8 mouse cellular contexts compared by ENCODE assay signal in the genomic region with DNA sequence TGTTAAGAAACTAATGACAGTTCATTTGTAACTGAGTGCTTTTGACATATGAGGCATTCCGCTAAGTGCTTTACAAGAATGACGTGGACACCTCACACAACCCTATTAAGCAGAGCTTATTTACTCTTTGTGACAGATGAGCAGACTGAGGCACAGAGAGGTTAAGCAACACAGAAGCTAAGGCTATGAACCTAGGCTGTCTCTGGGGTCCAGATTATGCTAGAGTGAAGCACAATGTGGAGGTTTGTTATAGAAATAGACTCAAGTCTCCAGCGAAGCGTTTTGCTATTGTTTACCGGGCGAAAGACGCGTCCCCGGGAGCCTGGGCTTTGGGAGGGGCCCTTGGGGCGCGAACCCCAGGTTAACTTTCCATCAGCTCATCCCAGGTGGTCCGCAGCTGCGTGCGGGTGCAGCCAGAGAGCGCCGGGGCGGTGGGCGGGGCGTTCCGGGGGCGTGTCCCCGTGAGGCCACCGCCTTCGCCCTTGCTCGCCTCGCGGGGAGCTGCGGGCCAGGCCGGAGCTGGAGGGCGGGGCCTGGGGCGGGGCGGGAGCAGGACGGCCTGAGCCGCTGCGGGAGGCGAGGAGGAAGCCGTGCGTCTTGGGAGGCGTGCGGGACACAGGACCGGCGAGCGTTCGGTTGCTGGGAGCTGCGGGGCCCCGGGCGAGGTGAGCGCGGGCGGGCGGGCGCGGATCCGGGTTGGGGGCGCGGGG. TPM values are rescaled to one million over a fixed set of nuclear protein-coding genes. Genes with fewer than 3 reads are reported as not detected.
DNase-seq lines count a peak whose midpoint lies in the region; ATAC-seq and TF ChIP-seq lines count a peak whose summit lies in the region.

A gene (plus strand): TSS at position 546 of the 710 bp plus-strand sequence.

- H3K4me1 ChIP-seq in bone marrow macrophage, adult 2 months (ENCODE audit: control insufficient read depth, insufficient read depth, low read length): no peaks in the 10 kb centered on the region
- H3K4me1 ChIP-seq in embryonic facial prominence, embryonic 15.5 days: peaks cover 41% of the 10 kb centered on the region
- H3K4me1 ChIP-seq in heart, embryonic 13.5 days: peaks cover 39% of the 10 kb centered on the region
- peaks cover 12% of the 10 kb centered on the region for H3K4me1 ChIP-seq in kidney, postnatal 0 days (replicated peaks; ENCODE audit: insufficient read depth, low read length)
- H3K4me1 ChIP-seq in liver, embryonic 12.5 days: peaks cover 94% of the 10 kb centered on the region
- peaks cover 31% of the 10 kb centered on the region for H3K4me1 ChIP-seq in stomach, embryonic 16.5 days (ENCODE audit: control insufficient read depth, insufficient read depth, low read length)

- H3K27ac ChIP-seq in bone marrow macrophage, adult 2 months (ENCODE audit: insufficient read depth, low read depth, low read length): no peak within 1 kb of the TSS
- H3K27ac ChIP-seq in embryonic facial prominence, embryonic 15.5 days (replicated peaks): peak within 1 kb of the TSS; percentile 86
- peak within 1 kb of the TSS; percentile 87 for H3K27ac ChIP-seq in heart, embryonic 13.5 days (replicated peaks)
- peak within 1 kb of the TSS; percentile 25; the same call in 1 of the 2 replicates for H3K27ac ChIP-seq in kidney, postnatal 0 days
- peak within 1 kb of the TSS; percentile 75 for H3K27ac ChIP-seq in liver, embryonic 12.5 days
- peak within 1 kb of the TSS; percentile 71; the same call in 1 of the 2 replicates for H3K27ac ChIP-seq in stomach, embryonic 16.5 days (ENCODE audit: low read length)

- peak; percentile 87 for ATAC-seq in embryonic facial prominence, embryonic 15.5 days (ENCODE audit: insufficient number of reproducible peaks, low FRiP score, low TSS enrichment, low read depth)
- peak; percentile 84 for ATAC-seq in heart, embryonic 13.5 days (ENCODE audit: extremely low read depth, insufficient number of reproducible peaks, low FRiP score, low TSS enrichment)
- ATAC-seq in kidney, postnatal 0 days (replicated peaks; ENCODE audit: low FRiP score, low read depth): peak; percentile 90
- ATAC-seq in liver, embryonic 12.5 days: peak; percentile 89
- peak; percentile 91 for ATAC-seq in stomach, embryonic 16.5 days (ENCODE audit: insufficient read depth, low FRiP score)

- H3K79me3 ChIP-seq in C2C12 (ENCODE audit: low read depth): no peaks in the 10 kb centered on the region

- no peaks in the 10 kb centered on the region for H3K9me3 ChIP-seq in embryonic facial prominence, embryonic 15.5 days (replicated peaks)
- H3K9me3 ChIP-seq in heart, embryonic 13.5 days: no peaks in the 10 kb centered on the region
- no peaks in the 10 kb centered on the region for H3K9me3 ChIP-seq in kidney, postnatal 0 days (replicated peaks; ENCODE audit: low read length)
- H3K9me3 ChIP-seq in liver, embryonic 12.5 days (replicated peaks): no peaks in the 10 kb centered on the region
- no peaks in the 10 kb centered on the region for H3K9me3 ChIP-seq in stomach, embryonic 16.5 days (replicated peaks; ENCODE audit: control insufficient read depth, low read length)

- WGBS in embryonic facial prominence, embryonic 15.5 days: 3% methylated on average over 52 of the region's 56 CpGs
- 4% methylated on average over 47 of the region's 56 CpGs for WGBS in heart, embryonic 13.5 days
- 5% methylated on average over 45 of the region's 56 CpGs for WGBS in kidney, postnatal 0 days
- 4% methylated on average over 54 of the region's 56 CpGs for WGBS in liver, embryonic 12.5 days (ENCODE audit: insufficient replicate concordance)
- 4% methylated on average over 55 of the region's 56 CpGs for WGBS in stomach, embryonic 16.5 days

- H3K79me2 ChIP-seq in C2C12 (ENCODE audit: control insufficient read depth, insufficient read depth): no peaks in the 10 kb centered on the region

- no peaks in the 10 kb centered on the region for H3K36me3 ChIP-seq in C2C12 (ENCODE audit: control insufficient read depth, insufficient read depth)
- no peaks in the 10 kb centered on the region for H3K36me3 ChIP-seq in embryonic facial prominence, embryonic 15.5 days
- no peaks in the 10 kb centered on the region for H3K36me3 ChIP-seq in heart, embryonic 13.5 days
- H3K36me3 ChIP-seq in kidney, postnatal 0 days (ENCODE audit: insufficient read depth, low read length): no peaks in the 10 kb centered on the region
- H3K36me3 ChIP-seq in liver, embryonic 12.5 days: no peaks in the 10 kb centered on the region
- H3K36me3 ChIP-seq in stomach, embryonic 16.5 days (ENCODE audit: control insufficient read depth, insufficient read depth, low read length): no peaks in the 10 kb centered on the region

- peak within 1 kb of the TSS; percentile 85 for H3K9ac ChIP-seq in embryonic facial prominence, embryonic 15.5 days
- peak within 1 kb of the TSS; percentile 96 for H3K9ac ChIP-seq in heart, embryonic 13.5 days
- H3K9ac ChIP-seq in kidney, postnatal 0 days (ENCODE audit: low read depth, low read length): peak within 1 kb of the TSS; percentile 86
- peak within 1 kb of the TSS; percentile 83 for H3K9ac ChIP-seq in liver, embryonic 12.5 days
- H3K9ac ChIP-seq in stomach, embryonic 16.5 days (ENCODE audit: low read length): peak within 1 kb of the TSS; percentile 90

- H3K27me3 ChIP-seq in C2C12 (ENCODE audit: control insufficient read depth, insufficient read depth, insufficient read length): no peaks in the 10 kb centered on the region
- H3K27me3 ChIP-seq in embryonic facial prominence, embryonic 15.5 days: no peaks in the 10 kb centered on the region
- H3K27me3 ChIP-seq in heart, embryonic 13.5 days (replicated peaks): no peaks in the 10 kb centered on the region; the same call in 1 of the 2 replicates
- H3K27me3 ChIP-seq in kidney, postnatal 0 days (ENCODE audit: insufficient read depth, low read length): no peaks in the 10 kb centered on the region
- no peaks in the 10 kb centered on the region; the same call in 1 of the 2 replicates for H3K27me3 ChIP-seq in liver, embryonic 12.5 days (replicated peaks)
- H3K27me3 ChIP-seq in stomach, embryonic 16.5 days (ENCODE audit: control insufficient read depth, insufficient read depth, low read length): no peaks in the 10 kb centered on the region

- H3ac ChIP-seq in C2C12 (ENCODE audit: control insufficient read depth, insufficient read length, low read depth): peak within 1 kb of the TSS; percentile 42

- no peak for TF ChIP-seq CTCF in C2C12 (IDR thresholded peaks at IDR 0.05; ENCODE audit: control insufficient read depth, insufficient read depth, insufficient read length)
- no peak for TF ChIP-seq CTCF in bone marrow macrophage, adult 2 months (IDR thresholded peaks at IDR 0.05; ENCODE audit: low read depth, low read length)
- no peak for TF ChIP-seq CTCF in kidney, postnatal 0 days (IDR thresholded peaks at IDR 0.05; ENCODE audit: low read depth)

- peak within 1 kb of the TSS; percentile 82 for H3K4me2 ChIP-seq in embryonic facial prominence, embryonic 15.5 days (replicated peaks)
- H3K4me2 ChIP-seq in heart, embryonic 13.5 days: peak within 1 kb of the TSS; percentile 96
- H3K4me2 ChIP-seq in kidney, postnatal 0 days (ENCODE audit: low read length): peak within 1 kb of the TSS; percentile 100
- H3K4me2 ChIP-seq in liver, embryonic 12.5 days: peak within 1 kb of the TSS; percentile 97
- H3K4me2 ChIP-seq in stomach, embryonic 16.5 days (ENCODE audit: low read depth, low read length): peak within 1 kb of the TSS; percentile 94

- DNase-seq in kidney, postnatal 0 days (ENCODE audit: low spot score): peak; percentile 77
- DNase-seq in neural tube, embryonic 10.5 days (ENCODE audit: extremely low spot score, low spot score): peak; percentile 87

- no peak for TF ChIP-seq POLR2A in bone marrow macrophage, adult 2 months (IDR thresholded peaks at IDR 0.05; ENCODE audit: borderline replicate concordance, low read depth, low read length)

- H3K4me3 ChIP-seq in C2C12 (ENCODE audit: insufficient read depth, poor library complexity, severe bottlenecking): peak within 1 kb of the TSS; percentile 39
- H3K4me3 ChIP-seq in bone marrow macrophage, adult 2 months (ENCODE audit: insufficient read depth, low read length): peak within 1 kb of the TSS; percentile 54
- H3K4me3 ChIP-seq in embryonic facial prominence, embryonic 15.5 days (replicated peaks): peak within 1 kb of the TSS; percentile 81
- H3K4me3 ChIP-seq in heart, embryonic 13.5 days: peak within 1 kb of the TSS; percentile 93
- peak within 1 kb of the TSS; percentile 92 for H3K4me3 ChIP-seq in kidney, postnatal 0 days (replicated peaks; ENCODE audit: low read depth, low read length)
- H3K4me3 ChIP-seq in liver, embryonic 12.5 days: peak within 1 kb of the TSS; percentile 79
- peak within 1 kb of the TSS; percentile 86 for H3K4me3 ChIP-seq in stomach, embryonic 16.5 days (replicated peaks; ENCODE audit: low read length)

TF ChIP-seq in C2C12, 6 proteins besides CTCF, POLR2A, EP300 and RAD21:
- TF ChIP-seq USF1 (IDR thresholded peaks at IDR 0.05; ENCODE audit: low read depth): no peak
- no peak for TF ChIP-seq FOSL1 (IDR thresholded peaks at IDR 0.05; ENCODE audit: insufficient read depth, low read length, poor library complexity, severe bottlenecking)
- no peak for TF ChIP-seq MAX (IDR thresholded peaks at IDR 0.05)
- TF ChIP-seq MYOG (IDR thresholded peaks at IDR 0.05; ENCODE audit: control insufficient read depth, extremely low read depth, insufficient read length): no peak
- no peak for TF ChIP-seq MYOD1 (IDR thresholded peaks at IDR 0.05; ENCODE audit: control insufficient read depth, insufficient read length, low read depth)
- TF ChIP-seq CEBPB (IDR thresholded peaks at IDR 0.05; ENCODE audit: low read depth): no peak

RNA-seq across cellular contexts. Expression of the gene that starts here (rescaled TPM):
- 4.0 TPM for polyA plus RNA-seq in C2C12 (2012; fragmentation: generic; extraction: Trizol)
- polyA plus RNA-seq in bone marrow macrophage, adult 2 months (2012; ENCODE audit: insufficient read depth, insufficient read length, missing spikeins): 0.19 TPM in 1 of 2 replicates, not detected in the other
- polyA plus RNA-seq in embryonic facial prominence, embryonic 15.5 days (2015; fragmentation: Nextera tagmentation; extraction: Ambion mirVana): 76.1 and 77.2 TPM in 2 replicates
- polyA plus RNA-seq in heart, embryonic 13.5 days (2015; fragmentation: Nextera tagmentation; extraction: Ambion mirVana): 40.1 and 41.9 TPM in 2 replicates
- 15.3 and 16.9 TPM in 2 replicates for polyA plus RNA-seq in kidney, postnatal 0 days (2015; fragmentation: Nextera tagmentation; extraction: Ambion mirVana)
- 10.3 and 10.7 TPM in 2 replicates for polyA plus RNA-seq in liver, embryonic 12.5 days (2016; fragmentation: Nextera tagmentation; extraction: Ambion mirVana)
- polyA plus RNA-seq in stomach, embryonic 16.5 days (2015; fragmentation: Nextera tagmentation; extraction: Ambion mirVana): 35.3 and 36.7 TPM in 2 replicates

Comparison
In these comparisons a context has a peak if more than half of its experiments do, and no peak if none do; other contexts are left out.
1. H3K4me3 ChIP-seq: peak in every context shown above with its lines; median percentile 93 in heart, embryonic 13.5 days; 92 in kidney, postnatal 0 days; 86 in stomach, embryonic 16.5 days; 81 in embryonic facial prominence, embryonic 15.5 days; 79 in liver, embryonic 12.5 days; 54 in bone marrow macrophage, adult 2 months; 39 in C2C12.